Mouse (Mus musculus): ENCODE data around the gene Gabrb1. TPM values are rescaled to one million over a fixed set of nuclear protein-coding genes. Genes with fewer than 3 reads are reported as not detected.

The Gabrb1 gene
- total and polyA plus RNA-seq, 2 experiments: not detected

DNA sequence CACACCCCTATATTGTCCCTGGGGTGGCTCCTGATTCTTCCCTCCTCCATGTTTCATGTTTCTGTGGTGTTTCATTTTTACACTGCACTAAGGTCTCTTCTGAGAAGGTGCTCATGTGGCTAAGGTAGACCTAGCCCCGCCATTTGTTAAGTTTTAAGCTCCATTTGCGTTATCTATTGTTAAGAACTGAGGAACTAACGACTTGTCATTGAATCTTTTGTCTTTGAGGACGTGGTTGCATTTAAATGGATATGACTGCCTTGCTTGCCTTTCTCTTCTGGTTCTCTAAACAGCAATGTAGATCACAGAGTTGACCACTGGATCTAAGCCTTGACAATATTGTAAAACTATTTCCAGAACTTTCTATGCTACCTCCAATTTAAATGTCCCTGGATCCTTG is 265.7 kb downstream of the Gabrb1 start:
- Histone ChIP-seq H3K27ac (replicated peaks; ENCODE audit: insufficient read depth, low read depth, low read length) (no peak overlapping the region), H3K4me1 (ENCODE audit: control insufficient read depth, insufficient read depth, low read length) (no peaks in the 10 kb centered on the region), H3K79me2 (ENCODE audit: control insufficient read depth, insufficient read depth, low read length) (no peaks in the 10 kb centered on the region), H3K27me3 (ENCODE audit: control insufficient read depth, insufficient read depth, low read length) (no peaks in the 10 kb centered on the region), H3K9ac (ENCODE audit: low read depth, low read length) (no peak overlapping the region), H3K4me3 (ENCODE audit: insufficient read depth, low read depth, low read length) (no peak overlapping the region), H3K36me3 (ENCODE audit: control insufficient read depth, insufficient read depth, low read length) (no peaks in the 10 kb centered on the region)
- 61% methylated on average over 4 of the region's 4 CpGs for WGBS
- DNase-seq (ENCODE audit: extremely low read depth, low read depth, low spot score): no peak
- TF ChIP-seq POLR2A (IDR thresholded peaks at IDR 0.05; ENCODE audit: extremely low read depth, insufficient read depth, low read length) (no peak), CTCF (IDR thresholded peaks at IDR 0.05; ENCODE audit: low read depth, low read length) (no peak)

DNA sequence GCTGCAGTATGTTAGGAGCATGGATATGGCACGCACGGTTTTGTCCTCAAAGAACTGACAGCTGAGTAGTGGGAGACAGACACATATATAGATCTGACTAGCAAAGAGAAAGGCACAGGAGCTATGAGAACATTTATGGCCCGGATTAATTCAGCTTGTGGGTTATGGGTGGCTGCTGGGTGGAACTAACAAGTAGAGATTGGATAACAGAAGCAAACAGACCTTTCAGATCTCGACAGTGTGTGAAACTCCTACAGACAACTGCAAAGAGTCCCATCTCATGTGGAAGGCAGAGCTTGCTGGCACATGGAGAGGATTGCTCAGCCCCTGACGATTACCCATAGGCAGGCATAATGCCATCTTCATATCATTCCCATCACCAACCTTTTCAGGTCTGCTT is 268.4 kb downstream of the Gabrb1 start:
- WGBS: 70% methylated on average over 5 of the region's 5 CpGs
- no peak for TF ChIP-seq CTCF (IDR thresholded peaks at IDR 0.05; ENCODE audit: low read depth, low read length)
- TF ChIP-seq POLR2A (IDR thresholded peaks at IDR 0.05; ENCODE audit: extremely low read depth, insufficient read depth, low read length): no peak
- Histone ChIP-seq H3K79me2 (ENCODE audit: control insufficient read depth, insufficient read depth, low read length) (no peaks in the 10 kb centered on the region), H3K27ac (replicated peaks; ENCODE audit: insufficient read depth, low read depth, low read length) (no peak overlapping the region), H3K9ac (ENCODE audit: low read depth, low read length) (no peak overlapping the region), H3K4me1 (ENCODE audit: control insufficient read depth, insufficient read depth, low read length) (no peaks in the 10 kb centered on the region), H3K27me3 (ENCODE audit: control insufficient read depth, insufficient read depth, low read length) (no peaks in the 10 kb centered on the region), H3K36me3 (ENCODE audit: control insufficient read depth, insufficient read depth, low read length) (no peaks in the 10 kb centered on the region), H3K4me3 (ENCODE audit: insufficient read depth, low read depth, low read length) (no peak overlapping the region)
- no peak for DNase-seq (ENCODE audit: extremely low read depth, low read depth, low spot score)

DNA sequence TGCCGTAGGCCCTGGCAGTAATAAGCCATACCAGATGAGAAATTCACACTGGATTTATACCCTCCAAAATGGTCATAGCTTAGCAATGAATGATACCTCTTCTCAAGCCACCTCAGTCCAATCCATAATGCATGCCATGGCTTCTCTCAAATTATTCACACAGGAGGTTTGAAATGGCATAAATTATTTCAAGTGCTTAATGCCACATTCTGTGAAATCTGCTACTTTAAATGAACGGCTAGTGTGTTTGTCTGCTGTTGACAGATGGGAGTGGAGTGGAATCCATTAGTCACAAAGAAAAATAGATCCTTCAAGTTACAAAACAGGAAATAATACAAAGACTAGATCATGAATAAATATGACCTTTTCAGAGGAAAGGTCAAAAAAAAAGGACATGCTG is 272.1 kb downstream of the Gabrb1 start:
- H3K4me3 ChIP-seq (ENCODE audit: insufficient read depth, low read depth, low read length): no peak overlapping the region
- H3K79me2 ChIP-seq (ENCODE audit: control insufficient read depth, insufficient read depth, low read length): no peaks in the 10 kb centered on the region
- H3K4me1 ChIP-seq (ENCODE audit: control insufficient read depth, insufficient read depth, low read length): no peaks in the 10 kb centered on the region
- 87% methylated on average over 2 of the region's 2 CpGs for WGBS
- no peaks in the 10 kb centered on the region for H3K27me3 ChIP-seq (ENCODE audit: control insufficient read depth, insufficient read depth, low read length)
- H3K36me3 ChIP-seq (ENCODE audit: control insufficient read depth, insufficient read depth, low read length): no peaks in the 10 kb centered on the region
- H3K27ac ChIP-seq (replicated peaks; ENCODE audit: insufficient read depth, low read depth, low read length): no peak overlapping the region
- TF ChIP-seq CTCF (IDR thresholded peaks at IDR 0.05; ENCODE audit: low read depth, low read length) (no peak), POLR2A (IDR thresholded peaks at IDR 0.05; ENCODE audit: extremely low read depth, insufficient read depth, low read length) (no peak)
- no peak overlapping the region for H3K9ac ChIP-seq (ENCODE audit: low read depth, low read length)
- DNase-seq (ENCODE audit: extremely low read depth, low read depth, low spot score): no peak

DNA sequence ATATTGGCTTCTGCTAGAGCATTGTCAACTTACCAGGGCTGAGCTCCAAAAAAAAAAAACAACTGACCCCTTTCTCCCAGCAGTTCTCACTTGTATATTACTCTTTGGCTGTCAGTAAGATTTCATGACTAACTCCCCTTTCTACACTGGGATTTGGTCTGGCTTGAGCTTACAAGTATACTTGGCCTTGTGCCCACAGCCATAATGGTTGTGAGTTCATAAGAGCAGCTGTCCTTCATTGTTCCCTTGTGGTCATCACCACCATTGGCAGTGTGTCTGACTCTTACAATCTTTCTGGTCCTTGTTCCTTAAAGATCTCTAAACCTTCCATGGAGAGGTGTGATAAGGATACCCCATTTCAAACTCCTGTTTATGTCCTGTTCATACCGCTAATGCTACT is 293.5 kb downstream of the Gabrb1 start:
- H3K79me2 ChIP-seq (ENCODE audit: control insufficient read depth, insufficient read depth, low read length): no peaks in the 10 kb centered on the region

DNA sequence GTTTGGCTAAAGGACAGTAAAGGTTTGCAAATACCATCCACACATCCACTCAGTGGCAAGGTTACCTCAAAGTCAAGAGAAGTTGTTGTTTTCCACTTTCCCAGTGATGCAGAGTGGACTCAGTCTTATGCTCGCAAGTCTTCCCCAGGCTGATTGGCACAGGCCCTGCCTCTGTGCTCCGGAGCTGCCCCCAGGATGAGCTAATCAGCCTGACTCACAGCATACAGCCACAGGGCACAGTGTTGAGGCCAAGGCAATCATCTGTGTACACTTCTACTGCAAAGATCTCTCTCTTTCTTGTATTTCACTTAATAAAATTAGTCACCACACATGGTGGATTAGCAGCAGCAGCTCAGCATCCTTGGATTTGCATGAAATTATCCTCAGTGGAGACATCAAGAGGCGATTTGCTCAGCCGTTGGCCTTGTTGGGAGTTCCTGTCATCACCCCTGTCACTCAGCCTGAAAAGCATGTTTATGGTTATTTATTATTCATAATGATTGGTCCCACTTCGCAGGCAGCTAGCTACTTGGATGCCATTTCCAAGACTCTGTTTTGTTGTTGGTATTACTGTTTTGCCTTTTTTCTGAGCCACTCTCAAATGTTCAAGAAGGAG is 297.3 kb downstream of the Gabrb1 start:
- Histone ChIP-seq H3K27ac (replicated peaks; ENCODE audit: insufficient read depth, low read depth, low read length) (no peak overlapping the region), H3K9ac (ENCODE audit: low read depth, low read length) (no peak overlapping the region), H3K4me1 (ENCODE audit: control insufficient read depth, insufficient read depth, low read length) (no peaks in the 10 kb centered on the region), H3K4me3 (ENCODE audit: insufficient read depth, low read depth, low read length) (no peak overlapping the region), H3K36me3 (ENCODE audit: control insufficient read depth, insufficient read depth, low read length) (no peaks in the 10 kb centered on the region), H3K79me2 (ENCODE audit: control insufficient read depth, insufficient read depth, low read length) (no peaks in the 10 kb centered on the region), H3K27me3 (ENCODE audit: control insufficient read depth, insufficient read depth, low read length) (no peaks in the 10 kb centered on the region)
- TF ChIP-seq POLR2A (IDR thresholded peaks at IDR 0.05; ENCODE audit: extremely low read depth, insufficient read depth, low read length): no peak
- TF ChIP-seq CTCF (IDR thresholded peaks at IDR 0.05; ENCODE audit: low read depth, low read length): no peak
- WGBS: 64% methylated on average over 5 of the region's 5 CpGs
- no peak for DNase-seq (ENCODE audit: extremely low read depth, low read depth, low spot score)

More for the DNA sequence above, 293.5 kb downstream of the Gabrb1 start:
- 92% methylated on average over 1 of the region's 1 CpGs for WGBS
- Histone ChIP-seq H3K9ac (ENCODE audit: low read depth, low read length) (no peak overlapping the region), H3K27me3 (ENCODE audit: control insufficient read depth, insufficient read depth, low read length) (no peaks in the 10 kb centered on the region), H3K36me3 (ENCODE audit: control insufficient read depth, insufficient read depth, low read length) (no peaks in the 10 kb centered on the region), H3K4me1 (ENCODE audit: control insufficient read depth, insufficient read depth, low read length) (no peaks in the 10 kb centered on the region), H3K27ac (replicated peaks; ENCODE audit: insufficient read depth, low read depth, low read length) (no peak overlapping the region), H3K4me3 (ENCODE audit: insufficient read depth, low read depth, low read length) (no peak overlapping the region)
- TF ChIP-seq CTCF (IDR thresholded peaks at IDR 0.05; ENCODE audit: low read depth, low read length) (no peak), POLR2A (IDR thresholded peaks at IDR 0.05; ENCODE audit: extremely low read depth, insufficient read depth, low read length) (no peak)
- no peak for DNase-seq (ENCODE audit: extremely low read depth, low read depth, low spot score)

DNA sequence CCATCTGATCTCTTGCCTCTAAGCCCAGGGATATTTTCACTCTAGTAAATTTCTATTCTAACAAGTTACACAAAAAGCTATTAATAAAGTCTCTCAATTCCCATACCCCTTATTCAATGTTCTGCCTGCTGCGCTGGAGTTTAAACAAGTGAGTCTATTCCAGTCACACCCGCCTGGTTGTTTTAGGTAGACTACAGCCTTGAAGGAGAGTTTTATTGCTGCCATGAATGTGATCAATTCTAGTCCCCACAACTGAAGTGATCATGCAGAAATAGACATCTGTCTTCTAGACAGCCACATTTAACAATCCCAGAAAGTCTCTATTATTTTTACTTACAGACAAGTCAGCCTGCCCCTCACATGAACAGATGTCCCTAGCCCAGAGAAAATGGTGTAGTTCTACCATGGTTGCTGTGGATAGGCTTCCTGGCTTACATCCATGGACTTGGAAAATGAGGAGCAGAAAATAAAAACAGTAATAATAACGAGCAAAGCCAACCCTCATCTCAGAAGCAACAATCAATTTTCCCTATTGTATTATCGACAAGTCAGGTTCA is 307.0 kb downstream of the Gabrb1 start:
- Histone ChIP-seq H3K79me2 (ENCODE audit: control insufficient read depth, insufficient read depth, low read length) (no peaks in the 10 kb centered on the region), H3K27ac (replicated peaks; ENCODE audit: insufficient read depth, low read depth, low read length) (no peak overlapping the region), H3K27me3 (ENCODE audit: control insufficient read depth, insufficient read depth, low read length) (no peaks in the 10 kb centered on the region), H3K4me3 (ENCODE audit: insufficient read depth, low read depth, low read length) (no peak overlapping the region), H3K36me3 (ENCODE audit: control insufficient read depth, insufficient read depth, low read length) (no peaks in the 10 kb centered on the region), H3K4me1 (ENCODE audit: control insufficient read depth, insufficient read depth, low read length) (no peaks in the 10 kb centered on the region), H3K9ac (ENCODE audit: low read depth, low read length) (no peak overlapping the region)
- WGBS: 78% methylated on average over 4 of the region's 4 CpGs
- TF ChIP-seq POLR2A (IDR thresholded peaks at IDR 0.05; ENCODE audit: extremely low read depth, insufficient read depth, low read length) (no peak), CTCF (IDR thresholded peaks at IDR 0.05; ENCODE audit: low read depth, low read length) (no peak)
- DNase-seq (ENCODE audit: extremely low read depth, low read depth, low spot score): no peak
